Mouse (Mus musculus): ENCODE data around the gene Glp1r. TPM values are rescaled to one million over a fixed set of nuclear protein-coding genes. Genes with fewer than 3 reads are reported as not detected.
A peak's percentile ranks its signal among the peaks of the same experiment; 100 is the strongest.

Gene Glp1r
- polyA plus RNA-seq, 1 experiment, result not detected

DNA sequence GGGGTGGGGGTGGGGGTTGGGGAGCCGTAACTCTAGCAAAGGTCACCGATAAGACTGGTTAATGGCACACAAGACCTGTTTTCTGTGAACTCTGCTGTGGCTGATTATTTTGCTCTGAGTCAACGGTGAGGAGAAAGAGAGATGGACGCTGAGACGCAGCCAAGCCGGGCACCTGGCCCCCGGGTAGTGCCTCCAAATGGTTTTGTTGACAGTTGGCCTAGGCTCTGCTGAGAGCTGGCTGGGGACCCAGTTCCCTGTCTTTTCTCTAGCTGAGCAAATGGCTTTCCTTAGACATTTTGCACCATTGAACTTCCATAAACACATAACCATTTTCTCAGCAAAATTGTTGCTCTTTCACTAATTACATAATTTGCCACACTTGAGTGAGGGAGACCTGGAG is 24.2 kb upstream of the Glp1r start:
- no peak for TF ChIP-seq GATA1 (IDR thresholded peaks at IDR 0.05; ENCODE audit: borderline replicate concordance, low read length)
- TF ChIP-seq FLI1 (IDR thresholded peaks at IDR 0.05; ENCODE audit: low read length), result no peak
- Histone ChIP-seq H3K27me3 (replicated peaks) (no peaks in the 10 kb centered on the region), H3K4me3 (replicated peaks) (no peak overlapping the region), H3K36me3 (replicated peaks; ENCODE audit: low read length) (no peaks in the 10 kb centered on the region), H3K4me1 (peaks cover 9% of the 10 kb centered on the region), H3K9me3 (peaks cover 63% of the 10 kb centered on the region)

DNA sequence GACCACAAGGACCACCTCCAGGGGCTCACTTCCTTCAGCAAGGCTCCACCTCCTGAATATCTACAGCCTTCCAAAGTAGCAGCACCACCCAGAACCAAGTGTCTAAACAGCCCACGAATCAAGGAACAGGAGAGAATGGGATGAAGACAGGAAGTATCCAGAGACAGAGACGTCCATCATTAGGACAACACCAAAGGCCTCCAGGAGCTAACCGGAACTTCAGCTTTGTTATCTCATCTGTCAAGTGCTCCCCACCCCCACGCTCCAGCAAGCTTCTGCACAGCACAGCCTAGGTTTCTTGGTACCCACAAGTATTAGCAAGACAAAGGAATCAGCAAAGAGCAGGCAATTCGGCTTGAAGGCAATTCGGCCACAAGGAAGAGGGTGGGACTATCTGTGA is 23.0 kb upstream of the Glp1r start:
- H3K36me3 ChIP-seq (replicated peaks; ENCODE audit: low read length), result no peaks in the 10 kb centered on the region
- H3K4me3 ChIP-seq (replicated peaks), result no peak overlapping the region
- peaks cover 14% of the 10 kb centered on the region for H3K4me1 ChIP-seq
- H3K9me3 ChIP-seq, result peaks cover 63% of the 10 kb centered on the region
- TF ChIP-seq FLI1 (IDR thresholded peaks at IDR 0.05; ENCODE audit: low read length) (no peak), GATA1 (IDR thresholded peaks at IDR 0.05; ENCODE audit: borderline replicate concordance, low read length) (no peak)
- peaks cover 6% of the 10 kb centered on the region for H3K27me3 ChIP-seq (replicated peaks)

DNA sequence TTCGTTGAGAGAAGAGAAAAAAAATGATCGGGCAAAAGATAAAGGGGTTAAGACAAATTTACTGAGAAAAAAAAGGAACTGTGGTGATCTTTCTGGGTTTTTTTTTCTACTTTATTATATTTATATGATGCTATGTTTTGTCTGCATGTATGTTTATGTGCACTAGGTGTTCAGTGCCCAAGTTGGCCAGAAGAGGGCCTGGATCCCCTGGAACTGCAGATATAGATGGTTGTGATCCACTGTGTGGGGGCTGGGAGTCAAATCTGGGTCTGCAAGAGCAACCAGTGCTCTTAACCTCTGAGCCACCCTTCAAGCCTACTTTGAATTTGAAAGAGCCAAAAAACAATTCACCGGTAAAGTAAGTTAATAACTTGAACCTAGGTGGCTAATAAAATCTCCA is 21.2 kb upstream of the Glp1r start:
- H3K36me3 ChIP-seq (replicated peaks; ENCODE audit: low read length), result no peaks in the 10 kb centered on the region
- H3K27me3 ChIP-seq (replicated peaks), result peaks cover 6% of the 10 kb centered on the region
- H3K4me1 ChIP-seq, result peaks cover 14% of the 10 kb centered on the region
- no peak overlapping the region for H3K4me3 ChIP-seq (replicated peaks)
- H3K9me3 ChIP-seq, result peaks cover 57% of the 10 kb centered on the region
- TF ChIP-seq FLI1 (IDR thresholded peaks at IDR 0.05; ENCODE audit: low read length) (no peak), GATA1 (IDR thresholded peaks at IDR 0.05; ENCODE audit: borderline replicate concordance, low read length) (no peak)

DNA sequence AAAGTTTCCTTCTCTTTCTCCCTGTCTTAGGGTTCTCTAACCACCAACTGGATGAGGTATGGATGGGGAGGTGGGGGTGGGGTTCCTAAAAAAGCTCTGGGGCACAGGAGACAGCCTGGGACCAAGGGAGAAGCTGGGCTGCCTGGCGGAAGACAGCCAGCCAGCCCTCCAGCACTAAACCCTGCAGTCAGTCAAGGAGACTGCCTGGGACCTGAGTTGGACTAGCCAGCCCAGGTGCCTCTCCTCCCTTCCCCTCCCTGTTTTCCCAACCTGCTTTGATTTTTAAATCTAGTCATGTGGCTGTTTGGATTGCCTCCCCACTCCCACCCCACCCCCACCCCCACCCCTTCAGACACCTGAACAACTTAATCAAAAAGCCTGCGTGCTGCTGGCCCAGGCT is 20.6 kb upstream of the Glp1r start:
- Histone ChIP-seq H3K36me3 (replicated peaks; ENCODE audit: low read length) (no peaks in the 10 kb centered on the region), H3K27me3 (replicated peaks) (peaks cover 6% of the 10 kb centered on the region), H3K4me1 (peaks cover 14% of the 10 kb centered on the region), H3K9me3 (peaks cover 62% of the 10 kb centered on the region), H3K4me3 (replicated peaks) (no peak overlapping the region)
- TF ChIP-seq GATA1 (IDR thresholded peaks at IDR 0.05; ENCODE audit: borderline replicate concordance, low read length) (no peak), FLI1 (IDR thresholded peaks at IDR 0.05; ENCODE audit: low read length) (no peak)

DNA sequence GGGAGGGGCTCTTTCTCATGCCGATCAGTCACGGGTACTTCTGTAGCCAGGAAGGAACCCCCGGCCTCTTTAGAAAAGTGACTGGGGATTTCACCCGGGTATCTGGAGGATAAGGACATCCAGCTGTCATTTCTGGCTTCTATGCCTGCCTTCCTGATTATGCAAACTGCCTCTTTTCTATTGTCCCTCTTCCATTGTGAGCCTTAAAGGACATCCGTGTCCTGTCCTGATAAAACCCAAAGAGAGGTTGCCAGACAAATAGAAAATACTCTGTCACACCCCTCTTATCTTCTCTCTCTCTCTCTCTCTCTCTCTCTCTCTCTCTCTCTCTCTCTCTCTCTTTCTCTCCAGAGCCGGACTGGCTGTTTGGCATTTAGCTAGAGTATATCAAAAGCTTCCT is 19.4 kb upstream of the Glp1r start:
- Histone ChIP-seq H3K4me1 (peaks cover 14% of the 10 kb centered on the region), H3K9me3 (peaks cover 66% of the 10 kb centered on the region), H3K4me3 (replicated peaks) (no peak overlapping the region), H3K27me3 (replicated peaks) (peaks cover 6% of the 10 kb centered on the region), H3K36me3 (replicated peaks; ENCODE audit: low read length) (no peaks in the 10 kb centered on the region)
- TF ChIP-seq FLI1 (IDR thresholded peaks at IDR 0.05; ENCODE audit: low read length), result no peak
- no peak for TF ChIP-seq GATA1 (IDR thresholded peaks at IDR 0.05; ENCODE audit: borderline replicate concordance, low read length)

DNA sequence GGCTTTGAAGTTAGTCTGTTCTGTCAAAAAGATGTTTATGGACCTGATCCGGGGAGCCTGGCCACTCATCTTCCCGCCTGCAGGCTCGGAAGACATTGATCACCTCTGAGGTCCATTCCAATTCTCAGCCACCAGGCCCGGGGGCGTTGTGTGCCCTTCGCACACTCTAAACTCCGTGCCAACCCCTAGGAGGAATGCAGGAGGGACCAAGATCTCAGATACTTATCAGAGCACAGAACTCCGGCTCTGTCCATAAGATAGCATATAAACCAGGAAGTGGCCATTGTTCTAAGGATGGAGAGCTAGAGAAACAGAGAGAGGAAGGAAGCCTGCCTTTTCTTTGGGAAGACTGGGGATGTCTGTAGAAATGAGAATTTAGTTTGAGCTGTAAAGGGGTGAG is 18.1 kb upstream of the Glp1r start:
- no peak overlapping the region for H3K4me3 ChIP-seq (replicated peaks)
- peaks cover 9% of the 10 kb centered on the region for H3K27me3 ChIP-seq (replicated peaks)
- H3K36me3 ChIP-seq (replicated peaks; ENCODE audit: low read length), result no peaks in the 10 kb centered on the region
- TF ChIP-seq FLI1 (IDR thresholded peaks at IDR 0.05; ENCODE audit: low read length) (no peak), GATA1 (IDR thresholded peaks at IDR 0.05; ENCODE audit: borderline replicate concordance, low read length) (no peak)
- H3K4me1 ChIP-seq, result peaks cover 12% of the 10 kb centered on the region
- H3K9me3 ChIP-seq, result peaks cover 67% of the 10 kb centered on the region

DNA sequence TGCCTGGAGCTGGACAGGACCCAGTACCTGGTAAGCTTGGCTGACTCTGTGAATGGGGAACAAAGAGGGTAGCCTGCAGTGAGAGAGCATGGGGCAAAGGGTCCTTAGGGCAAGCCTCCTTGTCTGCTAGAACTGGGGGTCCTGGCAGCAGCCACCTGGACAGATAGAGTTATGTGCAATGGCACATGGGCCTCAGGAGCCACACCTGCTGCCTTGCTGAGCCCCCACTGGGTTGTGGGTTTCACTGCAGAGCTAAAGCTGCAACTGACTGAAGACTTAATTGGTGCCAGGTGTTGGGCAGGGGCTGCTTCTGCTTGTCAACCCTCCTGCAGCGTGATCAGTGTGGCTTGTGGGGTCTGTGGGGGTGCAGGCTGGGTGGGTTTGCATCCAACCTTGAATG is 9.5 kb upstream of the Glp1r start:
- Histone ChIP-seq H3K36me3 (replicated peaks; ENCODE audit: low read length) (no peaks in the 10 kb centered on the region), H3K27me3 (replicated peaks) (peaks cover 31% of the 10 kb centered on the region), H3K4me3 (replicated peaks) (no peak overlapping the region), H3K9me3 (peaks cover 43% of the 10 kb centered on the region), H3K4me1 (peaks cover 8% of the 10 kb centered on the region)
- TF ChIP-seq FLI1 (IDR thresholded peaks at IDR 0.05; ENCODE audit: low read length), result no peak
- TF ChIP-seq GATA1 (IDR thresholded peaks at IDR 0.05; ENCODE audit: borderline replicate concordance, low read length), result no peak

DNA sequence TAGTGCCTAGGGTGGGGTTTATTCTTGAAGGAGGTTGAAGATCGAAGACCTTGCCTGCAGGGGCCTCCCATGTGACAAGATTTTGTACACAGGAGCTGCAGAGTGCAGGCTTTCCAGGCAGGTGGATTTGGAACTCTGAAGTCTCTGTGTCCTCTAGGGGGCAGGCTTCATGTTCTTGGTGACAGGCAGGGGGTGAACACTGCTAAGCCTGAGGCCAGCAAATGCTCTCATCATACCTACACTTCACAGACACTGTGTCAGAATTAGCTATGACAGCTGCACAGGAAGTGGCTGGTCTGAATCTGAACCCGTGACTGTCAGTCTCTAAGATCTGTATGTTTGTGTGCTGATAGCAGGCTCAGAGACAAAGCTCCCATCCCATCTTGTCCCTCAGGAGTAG is 8.9 kb upstream of the Glp1r start:
- H3K36me3 ChIP-seq (replicated peaks; ENCODE audit: low read length), result no peaks in the 10 kb centered on the region
- H3K4me3 ChIP-seq (replicated peaks), result no peak overlapping the region
- H3K27me3 ChIP-seq (replicated peaks), result peaks cover 36% of the 10 kb centered on the region
- TF ChIP-seq FLI1 (IDR thresholded peaks at IDR 0.05; ENCODE audit: low read length), result no peak
- TF ChIP-seq GATA1 (IDR thresholded peaks at IDR 0.05; ENCODE audit: borderline replicate concordance, low read length), result no peak
- peaks cover 36% of the 10 kb centered on the region for H3K9me3 ChIP-seq
- peaks cover 8% of the 10 kb centered on the region for H3K4me1 ChIP-seq

DNA sequence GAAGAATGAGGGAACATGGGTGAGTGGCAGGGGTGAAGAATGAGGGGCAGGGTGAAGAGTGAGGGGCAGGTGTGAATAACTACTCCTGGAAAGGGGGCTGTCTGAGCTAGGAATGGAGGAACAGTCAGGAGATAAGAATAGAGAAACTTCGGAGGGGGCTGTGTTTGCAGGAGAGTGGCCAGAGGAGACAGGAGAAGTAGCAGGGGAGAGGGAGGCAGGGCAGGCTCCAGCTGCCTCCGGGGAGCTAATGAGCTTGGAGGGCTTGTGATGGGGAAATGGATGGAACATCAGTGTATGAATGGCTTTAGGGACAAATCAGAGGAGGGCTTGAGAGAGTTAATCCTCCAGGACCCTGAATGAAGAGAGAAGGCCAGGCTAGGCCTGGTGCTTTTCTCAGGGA is 4.5 kb upstream of the Glp1r start:
- Histone ChIP-seq H3K9me3 (peaks cover 46% of the 10 kb centered on the region), H3K27me3 (replicated peaks) (peaks cover 55% of the 10 kb centered on the region), H3K4me1 (peaks cover 18% of the 10 kb centered on the region), H3K36me3 (replicated peaks; ENCODE audit: low read length) (no peaks in the 10 kb centered on the region), H3K4me3 (replicated peaks) (no peak overlapping the region)
- no peak for TF ChIP-seq FLI1 (IDR thresholded peaks at IDR 0.05; ENCODE audit: low read length)
- TF ChIP-seq GATA1 (IDR thresholded peaks at IDR 0.05; ENCODE audit: borderline replicate concordance, low read length), result no peak

DNA sequence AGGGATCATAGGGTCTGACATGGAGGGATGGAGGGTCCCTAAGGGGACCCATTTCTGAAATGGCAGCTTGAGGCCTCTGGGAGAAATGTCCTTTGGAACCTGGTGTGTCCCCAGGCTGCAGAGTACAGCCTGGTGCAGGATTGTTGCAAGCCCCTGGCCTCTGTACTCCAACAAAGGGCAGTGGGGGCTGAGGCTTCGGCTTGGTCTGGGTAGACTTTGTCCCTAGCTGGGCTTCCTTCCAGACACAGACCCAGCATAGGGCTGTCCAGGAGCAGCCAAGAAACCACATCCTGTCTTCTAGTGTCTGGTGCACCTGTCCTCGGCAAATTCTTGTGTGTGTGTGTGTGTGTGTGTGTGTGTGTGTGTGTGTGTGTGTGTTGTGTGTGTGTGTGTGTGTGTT is 2.5 kb downstream of the Glp1r start:
- Histone ChIP-seq H3K36me3 (replicated peaks; ENCODE audit: low read length) (no peaks in the 10 kb centered on the region), H3K4me1 (peaks cover 49% of the 10 kb centered on the region), H3K9me3 (peaks cover 18% of the 10 kb centered on the region), H3K4me3 (replicated peaks) (no peak overlapping the region), H3K27me3 (replicated peaks) (peaks cover 71% of the 10 kb centered on the region)
- no peak for TF ChIP-seq GATA1 (IDR thresholded peaks at IDR 0.05; ENCODE audit: borderline replicate concordance, low read length)
- TF ChIP-seq FLI1 (IDR thresholded peaks at IDR 0.05; ENCODE audit: low read length), result no peak

DNA sequence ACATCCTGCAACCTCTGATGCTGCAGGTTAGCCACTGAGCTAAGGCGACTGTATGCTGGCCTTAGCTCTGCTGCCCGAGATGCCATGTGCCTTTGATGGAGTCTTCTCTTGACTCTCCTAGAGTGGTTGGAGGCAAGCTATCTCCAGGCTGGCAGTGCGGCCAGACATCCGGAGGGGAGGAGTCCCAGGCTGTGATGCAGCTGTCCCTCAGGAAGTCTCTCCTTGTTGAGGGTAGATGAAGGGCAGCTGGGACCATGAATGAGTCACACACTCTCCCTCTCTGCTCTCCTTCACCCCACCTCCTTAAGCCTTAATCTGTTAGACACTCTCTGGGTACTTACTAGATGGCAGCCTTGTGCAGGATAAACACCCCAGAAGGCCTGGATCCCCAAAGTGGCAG is 6.0 kb downstream of the Glp1r start:
- Histone ChIP-seq H3K36me3 (replicated peaks; ENCODE audit: low read length) (no peaks in the 10 kb centered on the region), H3K4me3 (replicated peaks) (peak overlapping the region; percentile 54), H3K27me3 (replicated peaks) (peaks cover 60% of the 10 kb centered on the region), H3K4me1 (peaks cover 42% of the 10 kb centered on the region), H3K9me3 (no peaks in the 10 kb centered on the region)
- TF ChIP-seq GATA1 (IDR thresholded peaks at IDR 0.05; ENCODE audit: borderline replicate concordance, low read length) (peak; percentile 75), FLI1 (IDR thresholded peaks at IDR 0.05; ENCODE audit: low read length) (no peak)

Measured in megakaryocyte, embryonic 14.5 days (primary cell).